Mouse (Mus musculus): ENCODE results near the gene Txlnb.

- no peak for TF ChIP-seq CTCF (IDR thresholded peaks at IDR 0.05; ENCODE audit: extremely low read depth, insufficient read depth, low read length)
- no peak for TF ChIP-seq POLR2A (IDR thresholded peaks at IDR 0.05; ENCODE audit: extremely low read depth, insufficient read depth, low read length)
These were observed 5.8 kb downstream of the Txlnb start for GRCm38 (mm10) chr10:17801788-17802187.

Measured in cortical plate, adult 2 months (tissue).